Mouse (Mus musculus) liver, embryonic 16.5 days (tissue): ENCODE data around the gene Spata31d1b. TPM values are rescaled to one million over a fixed set of nuclear protein-coding genes. Genes with fewer than 3 reads are reported as not detected.
A peak's percentile ranks its signal among the peaks of the same experiment; 100 is the strongest.
"Not testable (repeated sequence)": the region's sequence is repeated elsewhere in the genome, so short reads cannot be mapped to it uniquely, and the experiment has no call there.

Experiments used
- ATAC-seq: fragments of 200-750 bp; cut with Nextera tagmentation; 2 replicates; pipeline ENCODE4 v1.8.0; 2017; ENCODE audit warnings: low read depth, mild to moderate bottlenecking, moderate number of reproducible peaks, moderate library complexity
- H3K27ac ChIP-seq: fragments of 300-500 bp; sonication (generic); 2 replicates; pipeline ENCODE4 v1.5.1; 2014; ENCODE audit warnings: mild to moderate bottlenecking, low read length
- H3K27me3 ChIP-seq: fragments of 300-500 bp; sonication (generic); 2 replicates; pipeline ENCODE4 v1.6.1; 2014; ENCODE audit warnings: low read depth, low read length, mixed read lengths; ENCODE audit not compliant: control insufficient read depth, insufficient read depth
- H3K36me3 ChIP-seq: fragments of 300-500 bp; sonication (generic); 2 replicates; pipeline ENCODE4 v1.6.1; 2014; ENCODE audit warnings: mild to moderate bottlenecking; ENCODE audit not compliant: control insufficient read depth, insufficient read depth
- H3K4me1 ChIP-seq: fragments of 300-500 bp; sonication (generic); 2 replicates; pipeline ENCODE4 v1.6.1; 2014; ENCODE audit warnings: low read depth, low read length, mixed read lengths; ENCODE audit not compliant: control insufficient read depth
- H3K4me2 ChIP-seq: fragments of 300-500 bp; sonication (generic); 2 replicates; pipeline ENCODE4 v1.6.1; 2014; ENCODE audit warnings: low read depth, low read length, mixed read lengths
- H3K4me3 ChIP-seq: fragments of 300-500 bp; sonication (generic); 2 replicates; pipeline ENCODE4 v1.5.1; 2014; ENCODE audit warnings: low read depth, mild to moderate bottlenecking, low read length
- H3K9ac ChIP-seq: fragments of 300-500 bp; sonication (generic); 2 replicates; pipeline ENCODE4 v1.6.1; 2014; ENCODE audit warnings: low read depth, low read length
- H3K9me3 ChIP-seq: fragments of 300-500 bp; sonication (generic); replicated peaks from 2 replicates; pipeline ENCODE4 v1.6.1; 2016; ENCODE audit warnings: low read length; ENCODE audit not compliant: control insufficient read depth
- WGBS: fragments of 180-500 bp; shearing (Covaris S2); extraction: QIAGEN DNeasy Blood & Tissue Kit; methylation state at CpG from one replicate; pipeline ENCODE4 v1.1.7; 2014; ENCODE audit not compliant: insufficient replicate concordance; 5-methylcytosine and 5-hydroxymethylcytosine counted together
- polyA plus RNA-seq: library from polyadenylated mRNA; unstranded; fragments of >200 nt; fragmentation: Nextera tagmentation; extraction: Ambion mirVana; gene quantifications from 2 replicates; pipeline ENCODE4 v1.2.1, GENCODE M21; 2015

Gene Spata31d1b
- polyA plus RNA-seq, 1 experiment from 2014 or later = not detected

DNA sequence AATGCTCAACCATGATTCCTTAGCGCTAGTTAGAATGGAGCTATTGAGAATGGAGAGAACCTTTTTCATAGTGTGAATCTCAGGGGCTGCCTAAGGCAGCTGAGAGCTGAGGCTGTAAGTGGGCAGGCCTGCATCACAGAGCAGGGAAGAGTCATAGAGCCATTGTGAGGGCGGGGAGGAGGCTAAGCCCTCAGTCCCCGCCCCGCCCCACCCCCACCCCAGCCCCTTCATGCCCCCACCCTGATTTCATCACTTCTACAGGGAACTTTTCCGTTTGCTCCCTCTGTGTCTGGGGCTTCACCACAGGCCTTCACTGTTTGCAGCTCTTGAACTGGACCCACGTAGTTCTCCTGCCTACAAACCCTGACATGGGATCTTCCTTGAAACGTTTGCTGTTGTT, 19.6 kb downstream of the Spata31d1b start, which contains the start of gene Spata31d1d:
Spata31d1d (minus strand) TSS at position 101 of the 400 bp plus-strand sequence.
- H3K27me3 ChIP-seq = peaks cover 6% of the 10 kb centered on the region; the same call in 1 of the 2 replicates
- no peak within 1 kb of the TSS for H3K27ac ChIP-seq
- H3K4me2 ChIP-seq = no peak within 1 kb of the TSS
- WGBS = 33% methylated on average over 7 of the region's 7 CpGs
- no peaks in the 10 kb centered on the region for H3K36me3 ChIP-seq
- H3K9me3 ChIP-seq = no peaks in the 10 kb centered on the region
- H3K4me1 ChIP-seq = peaks cover 38% of the 10 kb centered on the region
- H3K4me3 ChIP-seq = no peak within 1 kb of the TSS
- no peak within 1 kb of the TSS for H3K9ac ChIP-seq
- ATAC-seq = no peak

DNA sequence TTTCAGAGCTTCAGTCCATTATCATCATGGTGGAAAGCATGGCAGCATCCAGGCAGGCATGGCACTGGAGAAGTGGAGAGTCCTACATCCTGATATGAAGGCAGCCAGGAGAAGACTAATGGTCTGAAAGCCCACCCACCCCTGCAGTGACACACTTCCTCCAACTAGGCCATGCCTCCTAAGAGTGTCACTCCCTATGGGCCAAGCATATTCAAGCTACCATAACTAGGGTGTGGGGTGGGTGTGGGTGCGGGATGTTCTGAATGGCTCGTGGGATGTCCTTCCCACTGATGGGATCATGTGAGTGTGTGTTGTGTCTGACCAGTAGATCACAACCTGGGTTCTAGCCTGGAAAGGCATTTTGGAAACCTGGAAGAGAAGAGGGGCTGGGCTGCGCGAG, 21.9 kb downstream of the Spata31d1b start:
- Histone ChIP-seq H3K36me3 (no peaks in the 10 kb centered on the region), H3K27me3 (no peaks in the 10 kb centered on the region), H3K4me2 (peak overlapping the region; percentile 35), H3K9ac (no peak overlapping the region), H3K4me1 (peaks cover 47% of the 10 kb centered on the region), H3K27ac (0 out of 2 replicates have a peak overlapping the region, but pooled peaks have one; percentile 37), H3K9me3 (no peaks in the 10 kb centered on the region), H3K4me3 (no peak overlapping the region)
- no peak for ATAC-seq
- 58% methylated on average over 2 of the region's 4 CpGs for WGBS

DNA sequence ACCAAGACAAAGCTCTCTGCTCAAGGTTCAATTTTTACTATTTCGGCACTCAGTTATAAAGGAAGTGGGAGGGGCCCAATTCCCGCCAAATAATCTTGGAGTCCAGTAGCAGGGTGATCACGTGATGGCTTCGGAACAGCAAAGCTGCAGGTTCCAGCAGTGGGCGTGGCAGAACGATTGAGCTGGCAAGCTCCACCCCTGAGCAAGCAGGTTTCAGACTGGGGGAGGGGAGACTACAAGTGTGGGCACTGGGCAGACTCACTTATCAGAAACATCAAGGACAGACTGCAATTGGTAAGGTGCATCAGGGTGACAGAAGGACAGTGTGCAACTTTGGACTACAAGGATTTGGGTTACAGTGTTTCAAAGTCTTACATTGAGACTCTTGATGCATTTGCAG, 22.3 kb downstream of the Spata31d1b start:
- H3K9me3 ChIP-seq, H3K9ac ChIP-seq, H3K27me3 ChIP-seq, H3K4me3 ChIP-seq, H3K36me3 ChIP-seq, ATAC-seq: not testable (repeated sequence)
- peak overlapping the region; percentile 37; the same call in 1 of the 2 replicates for H3K27ac ChIP-seq
- H3K4me2 ChIP-seq = peak overlapping the region; percentile 35
- 10% methylated on average over 6 of the region's 6 CpGs for WGBS
- peaks cover 51% of the 10 kb centered on the region for H3K4me1 ChIP-seq

DNA sequence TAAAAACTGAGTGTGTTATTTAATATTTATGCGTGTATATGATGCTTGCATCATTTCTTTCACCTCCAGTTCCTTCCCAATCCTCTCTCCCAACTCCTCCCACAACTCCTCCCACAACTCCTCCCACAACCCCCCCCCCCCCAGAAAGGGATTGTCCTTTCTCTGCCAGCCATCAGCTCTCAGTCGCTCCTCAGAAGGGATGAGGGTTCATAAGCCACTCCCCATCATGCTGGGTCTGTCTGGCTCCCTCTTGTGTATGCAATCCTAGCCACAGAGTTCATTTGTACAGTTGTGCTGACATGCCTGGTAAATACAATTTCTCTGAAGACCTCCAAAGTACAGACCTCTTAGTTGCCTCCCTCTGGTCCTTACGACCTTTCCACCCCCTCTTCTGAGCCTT, 23.1 kb downstream of the Spata31d1b start:
- peak; percentile 12; the same call in 1 of the 2 replicates for ATAC-seq
- Histone ChIP-seq H3K4me3 (no peak overlapping the region), H3K9me3 (no peaks in the 10 kb centered on the region), H3K36me3 (no peaks in the 10 kb centered on the region), H3K4me2 (no peak overlapping the region), H3K9ac (no peak overlapping the region), H3K27ac (peak overlapping the region; percentile 54), H3K4me1 (peaks cover 60% of the 10 kb centered on the region), H3K27me3 (no peaks in the 10 kb centered on the region)
- WGBS = 23% methylated on average over 3 of the region's 3 CpGs

DNA sequence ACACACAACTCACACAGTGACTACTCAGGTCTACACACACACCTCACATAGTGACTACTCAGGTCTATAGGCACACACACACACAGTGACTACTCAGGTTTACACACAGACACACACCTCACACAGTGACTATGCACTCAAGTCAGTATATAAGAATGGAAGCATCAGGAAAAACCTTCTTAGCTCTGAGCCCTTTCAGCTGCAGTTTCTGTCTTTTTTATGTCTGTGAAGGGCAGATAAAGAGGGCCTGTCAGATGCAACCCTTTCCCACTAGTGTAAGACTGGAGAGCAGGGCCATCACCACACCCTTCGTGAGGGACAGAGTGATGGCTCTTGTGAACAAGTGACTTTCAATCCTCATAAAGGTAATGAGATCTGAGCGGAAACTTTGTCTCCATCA, 26.4 kb downstream of the Spata31d1b start:
- Histone ChIP-seq H3K9me3 (no peaks in the 10 kb centered on the region), H3K4me3 (peak overlapping the region; percentile 30), H3K4me2 (peak overlapping the region; percentile 53), H3K9ac (peak overlapping the region; percentile 47), H3K36me3 (no peaks in the 10 kb centered on the region), H3K4me1 (peaks cover 59% of the 10 kb centered on the region), H3K27ac (peak overlapping the region; percentile 92), H3K27me3 (no peaks in the 10 kb centered on the region)
- 25% methylated on average over 2 of the region's 2 CpGs for WGBS
- peak; percentile 86 for ATAC-seq

DNA sequence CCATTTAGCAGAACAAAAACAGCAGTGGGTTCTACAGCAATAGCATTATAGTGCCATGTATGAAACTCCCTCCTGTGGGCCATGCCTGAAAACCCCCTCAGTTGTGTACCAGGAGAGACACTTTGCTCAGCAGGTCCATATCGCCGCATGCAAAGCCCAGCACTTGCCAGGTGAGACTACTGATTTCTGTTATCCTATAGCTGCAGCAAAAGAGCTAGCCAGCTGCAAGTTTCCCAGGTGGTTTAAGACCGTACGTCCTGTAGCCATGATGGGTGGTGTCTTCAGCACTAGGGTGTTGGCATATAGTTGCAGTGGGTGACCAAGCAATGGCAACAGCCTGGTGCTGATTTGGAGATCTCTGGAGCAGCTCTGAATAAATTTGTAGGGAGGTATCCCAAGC, 27.3 kb downstream of the Spata31d1b start:
- peak; percentile 75 for ATAC-seq
- Histone ChIP-seq H3K36me3 (no peaks in the 10 kb centered on the region), H3K4me2 (peak overlapping the region; percentile 53), H3K4me1 (peaks cover 54% of the 10 kb centered on the region), H3K4me3 (peak overlapping the region; percentile 5; the same call in 1 of the 2 replicates), H3K9me3 (no peaks in the 10 kb centered on the region), H3K27me3 (no peaks in the 10 kb centered on the region), H3K9ac (peak overlapping the region; percentile 37), H3K27ac (peak overlapping the region; percentile 92)
- 36% methylated on average over 4 of the region's 4 CpGs for WGBS

DNA sequence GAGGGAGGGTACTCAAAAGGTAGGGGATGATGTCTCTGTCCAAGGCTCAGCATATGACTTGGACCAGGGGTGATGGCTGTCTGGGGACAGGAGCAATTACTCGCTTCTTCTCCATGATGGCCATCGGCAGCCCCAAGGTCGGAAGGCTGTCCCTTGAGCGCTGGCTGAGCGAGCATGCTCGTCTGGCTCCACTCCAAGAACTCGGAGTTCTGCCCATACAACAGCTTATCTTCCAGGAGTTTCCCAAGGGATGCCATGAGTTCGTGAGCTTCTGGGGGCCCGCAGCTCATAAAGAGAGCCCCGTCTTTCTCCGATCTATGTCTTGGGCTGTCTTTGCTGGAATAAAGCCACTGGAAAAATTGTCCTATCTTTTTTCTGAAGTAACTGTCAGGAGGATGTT, 29.0 kb downstream of the Spata31d1b start:
- no peak overlapping the region for H3K27ac ChIP-seq
- ATAC-seq = no peak
- no peak overlapping the region for H3K4me3 ChIP-seq
- H3K4me1 ChIP-seq = peaks cover 37% of the 10 kb centered on the region
- no peak overlapping the region for H3K9ac ChIP-seq
- H3K36me3 ChIP-seq = no peaks in the 10 kb centered on the region
- no peaks in the 10 kb centered on the region for H3K27me3 ChIP-seq
- no peak overlapping the region for H3K4me2 ChIP-seq
- 89% methylated on average over 11 of the region's 11 CpGs for WGBS
- no peaks in the 10 kb centered on the region for H3K9me3 ChIP-seq

DNA sequence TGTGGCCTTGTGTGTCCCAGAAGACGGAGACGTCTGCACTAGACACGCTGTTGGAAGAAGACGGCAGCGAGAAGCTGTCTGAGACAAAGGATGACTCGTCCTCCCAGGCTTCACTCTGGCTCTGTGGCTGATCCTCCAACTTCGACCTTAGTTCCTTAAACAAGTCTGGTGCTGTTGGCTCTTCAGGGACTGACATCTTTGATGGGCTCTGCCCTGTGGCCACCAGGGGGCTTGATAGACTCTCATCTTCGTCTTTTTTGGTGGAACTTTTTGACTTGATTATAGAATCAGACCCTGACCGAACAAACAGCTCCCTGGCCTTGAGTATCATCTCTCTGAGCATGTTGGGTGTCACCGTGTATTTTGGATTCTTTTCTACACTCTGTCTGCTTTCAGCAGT, 29.6 kb downstream of the Spata31d1b start:
- H3K9ac ChIP-seq = no peak overlapping the region
- no peak overlapping the region for H3K4me2 ChIP-seq
- H3K27ac ChIP-seq = no peak overlapping the region
- H3K27me3 ChIP-seq = no peaks in the 10 kb centered on the region
- WGBS = 47% methylated on average over 10 of the region's 10 CpGs
- H3K4me1 ChIP-seq = peaks cover 36% of the 10 kb centered on the region
- H3K4me3 ChIP-seq = no peak overlapping the region
- no peaks in the 10 kb centered on the region for H3K9me3 ChIP-seq
- no peaks in the 10 kb centered on the region for H3K36me3 ChIP-seq
- ATAC-seq = no peak

DNA sequence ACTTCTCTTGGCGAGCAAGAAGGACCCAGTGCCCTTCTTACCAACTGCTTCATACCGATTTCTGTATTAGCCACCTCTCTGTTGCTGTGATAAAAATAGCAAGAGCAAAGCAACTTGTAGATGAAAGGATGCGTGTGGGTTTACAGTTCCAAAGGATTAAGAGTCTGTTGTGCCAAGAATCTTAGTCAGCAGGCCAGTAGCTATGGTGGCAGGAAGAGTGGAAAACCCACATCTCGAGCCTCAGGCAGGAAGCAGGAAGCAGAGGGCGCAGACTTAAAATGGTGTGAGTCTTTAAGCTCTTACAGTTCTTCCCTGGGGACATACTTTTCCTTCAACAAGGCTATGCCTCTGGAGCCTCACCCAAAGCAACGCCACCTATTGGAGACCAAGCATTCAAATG, 33.4 kb downstream of the Spata31d1b start:
- peaks cover 3% of the 10 kb centered on the region for H3K4me1 ChIP-seq
- ATAC-seq = no peak

More for the DNA sequence above, 33.4 kb downstream of the Spata31d1b start:
- no peaks in the 10 kb centered on the region for H3K27me3 ChIP-seq
- no peaks in the 10 kb centered on the region for H3K9me3 ChIP-seq
- no peak overlapping the region for H3K27ac ChIP-seq
- no peaks in the 10 kb centered on the region for H3K36me3 ChIP-seq
- WGBS = 48% methylated on average over 6 of the region's 6 CpGs
- H3K4me3 ChIP-seq = no peak overlapping the region
- no peak overlapping the region for H3K9ac ChIP-seq
- no peak overlapping the region for H3K4me2 ChIP-seq
